Mouse (Mus musculus): ENCODE data around the gene Trim12c.
"Not testable (repeated sequence)": the region's sequence is repeated elsewhere in the genome, so short reads cannot be mapped to it uniquely, and the experiment has no call there.

The Trim12c gene

GRCm38 (mm10) chr7:104322028-104322427 lies 31.1 kb downstream of the Trim12c start:
- H3K4me3 ChIP-seq (replicated peaks; ENCODE audit: low read length), result no peak overlapping the region
- no peaks in the 10 kb centered on the region for H3K4me1 ChIP-seq (replicated peaks; ENCODE audit: low read depth, low read length)
- H3K36me3 ChIP-seq (ENCODE audit: insufficient read depth, low read length), result no peaks in the 10 kb centered on the region
- TF ChIP-seq POU5F1 (IDR thresholded peaks at IDR 0.05; ENCODE audit: borderline replicate concordance, low read length) (no peak), NANOG (IDR thresholded peaks at IDR 0.05; ENCODE audit: borderline replicate concordance, low read length) (no peak), CTCF (conservative IDR thresholded peaks at IDR 0.05; ENCODE audit: low read length) (no peak)
- no peaks in the 10 kb centered on the region for H3K9me3 ChIP-seq (ENCODE audit: low read length)
- no peaks in the 10 kb centered on the region for H3K27me3 ChIP-seq (ENCODE audit: insufficient read depth, low read length)

- not testable (repeated sequence) for H3K27me3 ChIP-seq (ENCODE audit: insufficient read depth, low read length); H3K9me3 ChIP-seq (ENCODE audit: low read length); H3K4me3 ChIP-seq (replicated peaks; ENCODE audit: low read length); H3K36me3 ChIP-seq (ENCODE audit: insufficient read depth, low read length); H3K4me1 ChIP-seq (replicated peaks; ENCODE audit: low read depth, low read length)
Measured at GRCm38 (mm10) chr7:104315369-104316080, 37.6 kb downstream of the Trim12c start, which contains the start of gene Trim12a. TSS of gene Trim12a (minus strand) at chr7:104315466.

- H3K36me3 ChIP-seq (ENCODE audit: insufficient read depth, low read length), result no peaks in the 10 kb centered on the region
- H3K4me3 ChIP-seq (replicated peaks; ENCODE audit: low read length), result no peak overlapping the region
- H3K4me1 ChIP-seq (replicated peaks; ENCODE audit: low read depth, low read length), result no peaks in the 10 kb centered on the region
- H3K27me3 ChIP-seq (ENCODE audit: insufficient read depth, low read length), result no peaks in the 10 kb centered on the region
- TF ChIP-seq POU5F1 (IDR thresholded peaks at IDR 0.05; ENCODE audit: borderline replicate concordance, low read length) (no peak), NANOG (IDR thresholded peaks at IDR 0.05; ENCODE audit: borderline replicate concordance, low read length) (no peak), CTCF (conservative IDR thresholded peaks at IDR 0.05; ENCODE audit: low read length) (no peak)
- H3K9me3 ChIP-seq (ENCODE audit: low read length), result no peaks in the 10 kb centered on the region
Measured at GRCm38 (mm10) chr7:104314796-104315353, 38.3 kb downstream of the Trim12c start.

GRCm38 (mm10) chr7:104291638-104292400 lies 61.3 kb downstream of the Trim12c start:
- Histone ChIP-seq H3K36me3 (ENCODE audit: insufficient read depth, low read length) (no peaks in the 10 kb centered on the region), H3K4me3 (replicated peaks; ENCODE audit: low read length) (no peak overlapping the region), H3K4me1 (replicated peaks; ENCODE audit: low read depth, low read length) (no peaks in the 10 kb centered on the region), H3K27me3 (ENCODE audit: insufficient read depth, low read length) (no peaks in the 10 kb centered on the region), H3K9me3 (ENCODE audit: low read length) (no peaks in the 10 kb centered on the region)
- TF ChIP-seq POU5F1 (IDR thresholded peaks at IDR 0.05; ENCODE audit: borderline replicate concordance, low read length), result no peak
- TF ChIP-seq NANOG (IDR thresholded peaks at IDR 0.05; ENCODE audit: borderline replicate concordance, low read length), result no peak
- no peak for TF ChIP-seq CTCF (conservative IDR thresholded peaks at IDR 0.05; ENCODE audit: low read length)

GRCm38 (mm10) chr7:104290641-104291040 lies 62.5 kb downstream of the Trim12c start:
- Histone ChIP-seq H3K4me1 (replicated peaks; ENCODE audit: low read depth, low read length) (no peaks in the 10 kb centered on the region), H3K9me3 (ENCODE audit: low read length) (no peaks in the 10 kb centered on the region), H3K27me3 (ENCODE audit: insufficient read depth, low read length) (no peaks in the 10 kb centered on the region), H3K4me3 (replicated peaks; ENCODE audit: low read length) (no peak overlapping the region), H3K36me3 (ENCODE audit: insufficient read depth, low read length) (no peaks in the 10 kb centered on the region)
- TF ChIP-seq POU5F1 (IDR thresholded peaks at IDR 0.05; ENCODE audit: borderline replicate concordance, low read length), result no peak
- no peak for TF ChIP-seq CTCF (conservative IDR thresholded peaks at IDR 0.05; ENCODE audit: low read length)
- no peak for TF ChIP-seq NANOG (IDR thresholded peaks at IDR 0.05; ENCODE audit: borderline replicate concordance, low read length)

Measured in E14TG2a.4 (cell line).